Mouse (Mus musculus) liver, postnatal 0 days (tissue): ENCODE measurements at regions not wholly inside any gene's neighbourhood (a gene's known extent, or its start where the extent isn't known, plus 50 kb on each side); places are given as distances from the start of the nearest gene placed in this dataset.
A peak's percentile ranks its signal among the peaks of the same experiment; 100 is the strongest.

Experiments
- ATAC-seq: fragments of 200-750 bp; cut with Nextera tagmentation; 2 replicates; pipeline ENCODE4 v1.8.0; 2017; ENCODE audit warnings: mild to moderate bottlenecking, moderate library complexity
- DNase-seq: peaks from one replicate; pipeline ENCODE4 v3.0.0-alpha.2; 2016
- H3K27ac ChIP-seq: fragments of 300-500 bp; sonication (generic); 2 replicates; pipeline ENCODE4 v1.5.1; 2014; ENCODE audit warnings: antibody characterized with exemption, moderate library complexity, mild to moderate bottlenecking, low read depth
- H3K27me3 ChIP-seq: fragments of 300-500 bp; sonication (generic); 2 replicates; pipeline ENCODE4 v1.6.1; 2014; ENCODE audit warnings: low read length, control low read depth, mixed read lengths; ENCODE audit not compliant: insufficient read depth
- H3K36me3 ChIP-seq: fragments of 300-500 bp; sonication (generic); replicated peaks from 2 replicates; pipeline ENCODE4 v1.6.1; 2014; ENCODE audit warnings: mild to moderate bottlenecking, control low read depth, low read length, moderate library complexity, mixed read lengths; ENCODE audit not compliant: insufficient read depth
- H3K4me1 ChIP-seq: fragments of 300-500 bp; sonication (generic); 2 replicates; pipeline ENCODE4 v1.6.1; 2014; ENCODE audit warnings: antibody characterized with exemption, mild to moderate bottlenecking, control low read depth; ENCODE audit not compliant: insufficient read depth
- H3K4me2 ChIP-seq: fragments of 300-500 bp; sonication (generic); 2 replicates; pipeline ENCODE4 v1.6.1; 2014; ENCODE audit warnings: low read depth, mild to moderate bottlenecking, low read length, moderate library complexity, mixed read lengths
- H3K4me3 ChIP-seq: fragments of 300-500 bp; sonication (generic); 2 replicates; pipeline ENCODE4 v1.5.1; 2014; ENCODE audit warnings: low read depth, low read length
- H3K9ac ChIP-seq: fragments of 300-500 bp; sonication (generic); replicated peaks from 2 replicates; pipeline ENCODE4 v1.6.1; 2014; ENCODE audit warnings: mild to moderate bottlenecking, moderate library complexity
- H3K9me3 ChIP-seq: fragments of 300-500 bp; sonication (generic); 2 replicates; pipeline ENCODE4 v1.6.1; 2016; ENCODE audit warnings: mild to moderate bottlenecking, control low read depth, low read length, mixed read lengths
- CTCF ChIP-seq: sonication (generic); IDR thresholded peaks from 2 replicates; pipeline ENCODE4 v1.5.1; 2016; ENCODE audit warnings: antibody characterized with exemption, low read depth
- EP300 ChIP-seq: IDR thresholded peaks from 2 replicates; pipeline ENCODE4 v1.6.1; 2016; ENCODE audit warnings: antibody characterized with exemption, low read depth, mild to moderate bottlenecking
- WGBS: fragments of 180-500 bp; shearing (Covaris S2); extraction: QIAGEN DNeasy Blood & Tissue Kit; methylation state at CpG from one replicate; pipeline ENCODE4 v1.1.7; 2014; ENCODE audit not compliant: insufficient replicate concordance; 5-methylcytosine and 5-hydroxymethylcytosine counted together

- 70% methylated on average over 6 of the region's 6 CpGs for WGBS
- H3K27ac ChIP-seq: no peak overlapping the region
- H3K9ac ChIP-seq: no peak overlapping the region
- no peaks in the 10 kb centered on the region for H3K27me3 ChIP-seq
- H3K4me2 ChIP-seq: no peak overlapping the region
- H3K4me3 ChIP-seq: no peak overlapping the region
- no peak for DNase-seq
- no peaks in the 10 kb centered on the region for H3K36me3 ChIP-seq
- no peak for ATAC-seq
- H3K9me3 ChIP-seq: no peaks in the 10 kb centered on the region
- no peaks in the 10 kb centered on the region for H3K4me1 ChIP-seq
- TF ChIP-seq EP300: no peak
- TF ChIP-seq CTCF: no peak
These were observed 182.8 kb downstream of the Il20rb start for GRCm38 (mm10) chr9:100303762-100304161.

GRCm38 (mm10) chr9:100301613-100302012, 185.0 kb downstream of the Il20rb start:
- Histone ChIP-seq H3K4me3 (no peak overlapping the region), H3K27ac (no peak overlapping the region), H3K4me1 (no peaks in the 10 kb centered on the region), H3K4me2 (no peak overlapping the region), H3K9ac (no peak overlapping the region), H3K27me3 (no peaks in the 10 kb centered on the region), H3K36me3 (no peaks in the 10 kb centered on the region), H3K9me3 (no peaks in the 10 kb centered on the region)
- DNase-seq (peak; percentile 23), ATAC-seq (no peak)
- 59% methylated on average over 12 of the region's 12 CpGs for WGBS
- TF ChIP-seq CTCF (peak; percentile 49), EP300 (no peak)

- no peak overlapping the region for H3K4me2 ChIP-seq
- DNase-seq (no peak), ATAC-seq (no peak)
- H3K9me3 ChIP-seq: no peaks in the 10 kb centered on the region
- TF ChIP-seq CTCF: no peak
- TF ChIP-seq EP300: no peak
- no peak overlapping the region for H3K27ac ChIP-seq
- no peaks in the 10 kb centered on the region for H3K27me3 ChIP-seq
- no peaks in the 10 kb centered on the region for H3K36me3 ChIP-seq
- no peak overlapping the region for H3K4me3 ChIP-seq
- H3K9ac ChIP-seq: no peak overlapping the region
- H3K4me1 ChIP-seq: no peaks in the 10 kb centered on the region
- WGBS: 65% methylated on average over 13 of the region's 13 CpGs
These were observed 209.2 kb downstream of the Il20rb start for GRCm38 (mm10) chr9:100277361-100277760.

- Histone ChIP-seq H3K4me2 (no peak overlapping the region), H3K9ac (no peak overlapping the region), H3K9me3 (no peaks in the 10 kb centered on the region), H3K27me3 (no peaks in the 10 kb centered on the region), H3K4me1 (no peaks in the 10 kb centered on the region), H3K4me3 (no peak overlapping the region), H3K36me3 (no peaks in the 10 kb centered on the region), H3K27ac (no peak overlapping the region)
- DNase-seq (no peak), ATAC-seq (no peak)
- WGBS: 36% methylated on average over 16 of the region's 16 CpGs
- TF ChIP-seq EP300 (no peak), CTCF (no peak)
These were observed 219.8 kb downstream of the Il20rb start for GRCm38 (mm10) chr9:100266528-100267387.

GRCm38 (mm10) chr9:100252409-100252808, 234.2 kb downstream of the Il20rb start:
- H3K9me3 ChIP-seq: no peaks in the 10 kb centered on the region
- no peaks in the 10 kb centered on the region for H3K36me3 ChIP-seq
- TF ChIP-seq CTCF (no peak), EP300 (no peak)
- 72% methylated on average over 10 of the region's 10 CpGs for WGBS
- no peak overlapping the region for H3K9ac ChIP-seq
- DNase-seq (no peak), ATAC-seq (no peak)
- H3K27me3 ChIP-seq: no peaks in the 10 kb centered on the region
- no peak overlapping the region for H3K27ac ChIP-seq
- no peak overlapping the region for H3K4me3 ChIP-seq
- no peaks in the 10 kb centered on the region for H3K4me1 ChIP-seq
- no peak overlapping the region for H3K4me2 ChIP-seq
